Mouse (Mus musculus) liver, embryonic 13.5 days (tissue): ENCODE measurements at regions not wholly inside any gene's neighbourhood (a gene's known extent, or its start where the extent isn't known, plus 50 kb on each side); places are given as distances from the start of the nearest gene placed in this dataset.

Source experiments
- ATAC-seq: fragments of 200-750 bp; cut with Nextera tagmentation; 2 replicates; pipeline ENCODE4 v1.8.0; 2017; ENCODE audit warnings: low read depth, mild to moderate bottlenecking, moderate number of reproducible peaks, moderate library complexity
- DNase-seq: peaks from one replicate; pipeline ENCODE4 v3.0.0; 2022
- H3K27ac ChIP-seq: fragments of 300-500 bp; sonication (generic); 2 replicates; pipeline ENCODE4 v1.5.1; 2015; ENCODE audit warnings: moderate library complexity, mild to moderate bottlenecking, inconsistent platforms
- H3K27me3 ChIP-seq: fragments of 300-500 bp; sonication (generic); 2 replicates; pipeline ENCODE4 v1.6.1; 2015; ENCODE audit warnings: mild to moderate bottlenecking, inconsistent platforms
- H3K36me3 ChIP-seq: fragments of 300-500 bp; sonication (generic); 2 replicates; pipeline ENCODE4 v1.6.1; 2015; ENCODE audit warnings: mild to moderate bottlenecking, inconsistent platforms
- H3K4me1 ChIP-seq: fragments of 300-500 bp; sonication (generic); replicated peaks from 2 replicates; pipeline ENCODE4 v1.6.1; 2015; ENCODE audit warnings: inconsistent platforms
- H3K4me2 ChIP-seq: fragments of 300-500 bp; sonication (generic); 2 replicates; pipeline ENCODE4 v1.6.1; 2015; ENCODE audit warnings: inconsistent platforms, mild to moderate bottlenecking, moderate library complexity
- H3K4me3 ChIP-seq: fragments of 300-500 bp; sonication (generic); replicated peaks from 2 replicates; pipeline ENCODE4 v1.5.1; 2015; ENCODE audit warnings: mild to moderate bottlenecking, inconsistent platforms
- H3K9ac ChIP-seq: fragments of 300-500 bp; sonication (generic); 2 replicates; pipeline ENCODE4 v1.6.1; 2015; ENCODE audit warnings: mild to moderate bottlenecking, inconsistent platforms
- H3K9me3 ChIP-seq: fragments of 300-500 bp; sonication (generic); replicated peaks from 2 replicates; pipeline ENCODE4 v1.6.1; 2016; ENCODE audit warnings: inconsistent platforms
- WGBS: fragments of 180-500 bp; shearing (Covaris S2); methylation state at CpG from one replicate; pipeline ENCODE4 v1.1.7; 2015; ENCODE audit not compliant: insufficient replicate concordance; 5-methylcytosine and 5-hydroxymethylcytosine counted together

- Histone ChIP-seq H3K4me1 (no peaks in the 10 kb centered on the region), H3K9ac (no peak overlapping the region), H3K9me3 (no peaks in the 10 kb centered on the region), H3K27me3 (no peaks in the 10 kb centered on the region), H3K4me2 (no peak overlapping the region), H3K4me3 (no peak overlapping the region), H3K27ac (no peak overlapping the region), H3K36me3 (no peaks in the 10 kb centered on the region)
- ATAC-seq (no peak), DNase-seq (no peak)
- 49% methylated on average over 3 of the region's 3 CpGs for WGBS
These were observed 417.9 kb upstream of the Rag2 start for GRCm38 (mm10) chr2:101206637-101207036.

GRCm38 (mm10) chr2:101209136-101209535, 415.4 kb upstream of the Rag2 start:
- Histone ChIP-seq H3K9me3 (no peaks in the 10 kb centered on the region), H3K4me2 (no peak overlapping the region), H3K36me3 (no peaks in the 10 kb centered on the region), H3K27ac (no peak overlapping the region), H3K4me1 (no peaks in the 10 kb centered on the region), H3K4me3 (no peak overlapping the region), H3K27me3 (no peaks in the 10 kb centered on the region), H3K9ac (no peak overlapping the region)
- WGBS: 67% methylated on average over 4 of the region's 4 CpGs
- no peak for DNase-seq
- no peak for ATAC-seq

- H3K27me3 ChIP-seq: no peaks in the 10 kb centered on the region
- ATAC-seq (no peak), DNase-seq (no peak)
- H3K36me3 ChIP-seq: no peaks in the 10 kb centered on the region
- H3K4me3 ChIP-seq: no peak overlapping the region
- no peak overlapping the region for H3K4me2 ChIP-seq
- no peaks in the 10 kb centered on the region for H3K4me1 ChIP-seq
- H3K9ac ChIP-seq: no peak overlapping the region
- no peaks in the 10 kb centered on the region for H3K9me3 ChIP-seq
- H3K27ac ChIP-seq: no peak overlapping the region
These were observed 403.8 kb upstream of the Rag2 start for GRCm38 (mm10) chr2:101220759-101221158.

- Histone ChIP-seq H3K4me3 (no peak overlapping the region), H3K27ac (no peak overlapping the region), H3K9me3 (no peaks in the 10 kb centered on the region), H3K4me1 (no peaks in the 10 kb centered on the region), H3K9ac (no peak overlapping the region), H3K27me3 (no peaks in the 10 kb centered on the region), H3K4me2 (no peak overlapping the region), H3K36me3 (no peaks in the 10 kb centered on the region)
- DNase-seq (no peak), ATAC-seq (no peak)
- 63% methylated on average over 3 of the region's 3 CpGs for WGBS
These were observed 381.5 kb upstream of the Rag2 start for GRCm38 (mm10) chr2:101242983-101243382.

- 63% methylated on average over 2 of the region's 2 CpGs for WGBS
These were observed 377.4 kb upstream of the Rag2 start for GRCm38 (mm10) chr2:101247133-101247532.

GRCm38 (mm10) chr2:101252228-101252627, 372.3 kb upstream of the Rag2 start:
- WGBS: 54% methylated on average over 3 of the region's 3 CpGs
- H3K4me1 ChIP-seq: no peaks in the 10 kb centered on the region
- H3K36me3 ChIP-seq: no peaks in the 10 kb centered on the region
- H3K4me2 ChIP-seq: no peak overlapping the region
- DNase-seq: no peak
- H3K9ac ChIP-seq: no peak overlapping the region
- H3K4me3 ChIP-seq: no peak overlapping the region
- no peak overlapping the region for H3K27ac ChIP-seq
- H3K27me3 ChIP-seq: no peaks in the 10 kb centered on the region
- no peaks in the 10 kb centered on the region for H3K9me3 ChIP-seq
- ATAC-seq: no peak

More at GRCm38 (mm10) chr2:101247133-101247532, 377.4 kb upstream of the Rag2 start:
- Histone ChIP-seq H3K27ac (no peak overlapping the region), H3K9ac (no peak overlapping the region), H3K4me2 (no peak overlapping the region), H3K9me3 (no peaks in the 10 kb centered on the region), H3K4me1 (no peaks in the 10 kb centered on the region), H3K36me3 (no peaks in the 10 kb centered on the region), H3K27me3 (no peaks in the 10 kb centered on the region), H3K4me3 (no peak overlapping the region)
- ATAC-seq: no peak
- no peak for DNase-seq

- Histone ChIP-seq H3K36me3 (no peaks in the 10 kb centered on the region), H3K4me1 (no peaks in the 10 kb centered on the region), H3K9ac (no peak overlapping the region), H3K9me3 (no peaks in the 10 kb centered on the region), H3K27me3 (no peaks in the 10 kb centered on the region), H3K4me3 (no peak overlapping the region), H3K27ac (no peak overlapping the region), H3K4me2 (no peak overlapping the region)
- 54% methylated on average over 3 of the region's 3 CpGs for WGBS
- DNase-seq: no peak
- no peak for ATAC-seq
These were observed 368.1 kb upstream of the Rag2 start for GRCm38 (mm10) chr2:101256464-101256863.

- ATAC-seq (peak; percentile 70), DNase-seq (no peak)
- no peaks in the 10 kb centered on the region for H3K27me3 ChIP-seq
- no peaks in the 10 kb centered on the region for H3K9me3 ChIP-seq
- 44% methylated on average over 4 of the region's 4 CpGs for WGBS
- H3K36me3 ChIP-seq: no peaks in the 10 kb centered on the region
- H3K27ac ChIP-seq: no peak overlapping the region
- no peak overlapping the region for H3K9ac ChIP-seq
- no peaks in the 10 kb centered on the region; the same call in 1 of the 2 replicates for H3K4me1 ChIP-seq
- no peak overlapping the region for H3K4me2 ChIP-seq
- H3K4me3 ChIP-seq: no peak overlapping the region
These were observed 360.6 kb upstream of the Rag2 start for GRCm38 (mm10) chr2:101263934-101264333.

GRCm38 (mm10) chr2:101266685-101267374, 357.7 kb upstream of the Rag2 start:
- Histone ChIP-seq H3K4me1 (no peaks in the 10 kb centered on the region; the same call in 1 of the 2 replicates), H3K27ac (no peak overlapping the region), H3K9me3 (no peaks in the 10 kb centered on the region), H3K36me3 (no peaks in the 10 kb centered on the region), H3K4me3 (no peak overlapping the region), H3K27me3 (no peaks in the 10 kb centered on the region), H3K4me2 (no peak overlapping the region), H3K9ac (no peak overlapping the region)
- 61% methylated on average over 2 of the region's 2 CpGs for WGBS
- ATAC-seq (no peak), DNase-seq (no peak)

GRCm38 (mm10) chr2:101274045-101274664, 350.4 kb upstream of the Rag2 start:
- H3K27me3 ChIP-seq: no peaks in the 10 kb centered on the region
- no peak overlapping the region for H3K4me2 ChIP-seq
- H3K9me3 ChIP-seq: no peaks in the 10 kb centered on the region
- no peaks in the 10 kb centered on the region for H3K36me3 ChIP-seq
- peaks cover 9% of the 10 kb centered on the region; the same call in 1 of the 2 replicates for H3K4me1 ChIP-seq
- H3K27ac ChIP-seq: no peak overlapping the region
- ATAC-seq: peak; percentile 86
- no peak overlapping the region for H3K9ac ChIP-seq
- WGBS: 41% methylated on average over 3 of the region's 3 CpGs
- H3K4me3 ChIP-seq: no peak overlapping the region
- DNase-seq: no peak

- no peak overlapping the region for H3K4me2 ChIP-seq
- ATAC-seq (no peak), DNase-seq (no peak)
- no peaks in the 10 kb centered on the region for H3K36me3 ChIP-seq
- H3K9me3 ChIP-seq: no peaks in the 10 kb centered on the region
- peaks cover 14% of the 10 kb centered on the region for H3K4me1 ChIP-seq
- no peaks in the 10 kb centered on the region for H3K27me3 ChIP-seq
- H3K9ac ChIP-seq: no peak overlapping the region
- no peak overlapping the region for H3K27ac ChIP-seq
- H3K4me3 ChIP-seq: no peak overlapping the region
These were observed 339.6 kb upstream of the Rag2 start for GRCm38 (mm10) chr2:101284886-101285285.

GRCm38 (mm10) chr2:101288119-101288518, 336.4 kb upstream of the Rag2 start:
- no peak overlapping the region for H3K4me3 ChIP-seq
- no peaks in the 10 kb centered on the region for H3K9me3 ChIP-seq
- H3K27ac ChIP-seq: no peak overlapping the region; the same call in 1 of the 2 replicates
- H3K36me3 ChIP-seq: no peaks in the 10 kb centered on the region
- peaks cover 14% of the 10 kb centered on the region for H3K4me1 ChIP-seq
- no peak overlapping the region for H3K9ac ChIP-seq
- ATAC-seq: peak; percentile 98
- WGBS: 12% methylated on average over 1 of the region's 1 CpGs
- H3K4me2 ChIP-seq: peak overlapping the region; percentile 6; the same call in 1 of the 2 replicates
- DNase-seq: no peak
- no peaks in the 10 kb centered on the region for H3K27me3 ChIP-seq
